Mouse (Mus musculus) liver, postnatal 0 days (tissue): ENCODE data around the gene Atp8a2.

Source experiments
- CTCF ChIP-seq: sonication (generic); IDR thresholded peaks from 2 replicates; pipeline ENCODE4 v1.5.1; 2016; ENCODE audit warnings: antibody characterized with exemption, low read depth
- EP300 ChIP-seq: IDR thresholded peaks from 2 replicates; pipeline ENCODE4 v1.6.1; 2016; ENCODE audit warnings: antibody characterized with exemption, low read depth, mild to moderate bottlenecking

DNA sequence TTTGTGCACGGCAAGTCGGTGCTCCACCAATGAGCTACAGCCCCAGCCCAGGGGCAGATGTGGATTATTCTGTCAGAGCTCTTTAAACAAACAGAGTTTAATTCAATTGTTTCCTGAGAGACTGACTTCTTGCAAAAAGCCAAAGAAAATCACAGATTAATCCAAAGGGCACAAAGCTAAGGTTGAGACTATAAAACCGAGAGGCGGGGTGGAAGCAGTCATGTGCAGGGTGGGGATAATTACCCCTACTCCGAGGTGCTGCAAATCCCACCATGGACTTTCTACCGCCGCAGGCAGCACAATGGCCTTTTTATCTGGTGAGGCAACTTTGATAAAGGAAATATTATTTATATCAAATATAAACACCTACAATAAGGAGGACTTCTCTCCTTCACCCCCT, 580.2 kb downstream of the Atp8a2 start:
- TF ChIP-seq CTCF, result no peak
- no peak for TF ChIP-seq EP300
